Mouse (Mus musculus) adipocyte (in vitro differentiated cells): ENCODE data around the gene Nova1.

Source experiments
- DNase-seq: peaks from one replicate; pipeline ENCODE4 v3.0.0-alpha.2; 2016; ENCODE audit warnings: low spot score

Nova1 gene

GRCm38 (mm10) chr12:46818856-46819347, at the start of gene Nova1:
Gene Nova1, minus strand, starts transcription at chr12:46818929.
- peak; percentile 17 for DNase-seq

- peak; percentile 54 for DNase-seq
Measured at GRCm38 (mm10) chr12:46819348-46820022, 756 bp upstream of the Nova1 start.

DNA sequence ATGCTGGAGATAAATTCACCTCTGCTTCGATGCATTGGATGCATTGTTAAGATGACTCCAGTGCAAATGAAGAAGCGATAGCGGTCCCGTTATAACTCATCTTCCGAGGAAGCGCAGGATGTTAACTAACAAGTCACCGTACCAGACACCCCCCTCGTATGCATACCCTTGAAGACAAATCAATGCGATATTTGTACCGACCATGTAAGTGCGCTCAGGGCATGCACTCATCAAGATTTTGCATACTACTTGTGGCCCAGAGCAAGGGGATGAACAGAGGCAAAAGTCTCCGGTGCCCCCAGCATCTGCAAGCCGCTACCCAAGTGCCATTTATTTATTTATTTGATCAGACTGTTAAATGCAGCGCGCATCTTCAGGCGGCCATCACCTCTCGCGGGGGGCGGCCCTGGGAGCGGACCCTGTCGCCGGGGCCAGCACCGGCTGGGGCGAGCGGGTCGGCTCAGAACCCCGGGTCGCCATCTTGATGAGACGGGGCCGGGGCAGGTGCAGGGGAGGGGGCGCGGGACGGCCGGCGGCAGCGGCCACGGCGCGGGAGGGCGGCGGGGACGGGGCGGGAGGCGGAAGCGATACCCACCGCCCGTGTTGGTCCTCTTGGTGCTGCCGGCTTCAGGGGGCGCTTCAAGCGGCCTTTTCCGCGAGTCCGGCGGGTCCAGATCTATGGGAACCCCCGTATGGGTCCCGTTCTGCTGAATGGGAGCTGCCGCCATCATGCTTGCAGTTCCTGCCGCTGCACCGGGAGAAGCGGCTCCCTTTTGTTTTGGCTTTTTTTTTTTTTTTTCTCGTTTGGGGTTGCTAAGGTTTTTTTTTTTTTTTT, 491 bp downstream of the Nova1 start:
- DNase-seq = no peak

- DNase-seq = no peak
Measured at GRCm38 (mm10) chr12:46817211-46817803, 1.4 kb downstream of the Nova1 start.

DNA sequence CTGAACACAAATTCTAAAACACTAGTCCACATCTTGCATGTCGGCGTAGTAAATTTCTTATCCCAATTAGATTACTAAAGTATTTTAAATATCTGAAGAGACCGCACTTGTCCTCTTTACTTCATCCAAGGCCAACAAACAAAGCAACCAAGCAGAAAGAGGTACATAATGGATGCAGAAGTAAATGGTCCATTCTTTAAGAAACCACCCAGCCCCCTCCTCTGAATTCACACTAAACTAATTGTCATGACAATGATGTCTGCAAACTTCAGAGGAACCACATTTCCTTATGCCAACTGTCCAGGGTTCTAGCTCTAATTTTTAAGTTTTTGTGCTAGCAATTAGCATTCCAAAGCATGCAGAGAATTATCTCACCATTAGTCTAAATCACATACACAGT, 2.4 kb downstream of the Nova1 start:
- DNase-seq = no peak

- DNase-seq = no peak
Measured at GRCm38 (mm10) chr12:46815697-46816096, 3.0 kb downstream of the Nova1 start.

GRCm38 (mm10) chr12:46814820-46815219, 3.9 kb downstream of the Nova1 start:
- DNase-seq = no peak

DNA sequence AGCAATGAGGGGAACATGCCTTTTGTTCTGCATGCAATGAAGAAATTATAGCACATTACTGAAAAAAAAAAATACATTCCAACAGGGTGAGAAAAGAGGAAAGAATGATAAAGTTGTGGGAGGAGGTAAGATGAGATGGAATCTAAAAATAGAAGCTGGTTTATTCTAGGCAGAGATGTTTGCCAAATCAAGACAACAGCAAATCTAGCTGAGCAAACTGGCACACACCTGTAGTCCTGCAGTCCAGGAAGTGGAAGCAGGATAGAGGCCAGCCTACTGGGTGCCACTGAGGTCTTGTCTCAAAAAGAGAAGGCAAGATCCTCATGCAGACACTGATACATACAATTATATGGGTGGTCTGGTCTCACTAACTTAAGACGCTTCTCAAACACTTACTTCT, 17.4 kb downstream of the Nova1 start:
- DNase-seq = no peak

- no peak for DNase-seq
Measured at GRCm38 (mm10) chr12:46782301-46783280, 36.1 kb downstream of the Nova1 start.

GRCm38 (mm10) chr12:46781481-46781880, 37.2 kb downstream of the Nova1 start:
- DNase-seq = no peak

GRCm38 (mm10) chr12:46780983-46781382, 37.7 kb downstream of the Nova1 start:
- DNase-seq = no peak

DNA sequence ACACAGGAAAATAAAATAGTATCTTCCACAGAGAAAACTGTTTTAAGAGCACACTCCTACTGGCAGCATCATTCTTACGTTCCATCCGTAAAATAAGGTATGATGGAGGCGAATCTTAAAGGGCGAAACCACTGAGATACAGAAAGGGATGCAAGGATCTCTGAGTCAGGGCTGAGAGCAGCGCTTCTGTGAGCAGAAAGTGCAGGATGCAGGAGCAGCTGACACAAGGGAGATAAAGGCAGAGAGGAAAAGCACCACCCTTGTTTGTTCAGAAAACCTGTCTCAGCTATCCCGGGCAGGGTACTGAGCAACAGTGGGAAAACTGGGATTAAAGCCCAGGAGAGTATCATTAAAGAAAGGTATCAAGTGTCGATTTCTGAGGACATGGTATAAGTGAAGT, 59.3 kb downstream of the Nova1 start:
- DNase-seq = no peak

DNA sequence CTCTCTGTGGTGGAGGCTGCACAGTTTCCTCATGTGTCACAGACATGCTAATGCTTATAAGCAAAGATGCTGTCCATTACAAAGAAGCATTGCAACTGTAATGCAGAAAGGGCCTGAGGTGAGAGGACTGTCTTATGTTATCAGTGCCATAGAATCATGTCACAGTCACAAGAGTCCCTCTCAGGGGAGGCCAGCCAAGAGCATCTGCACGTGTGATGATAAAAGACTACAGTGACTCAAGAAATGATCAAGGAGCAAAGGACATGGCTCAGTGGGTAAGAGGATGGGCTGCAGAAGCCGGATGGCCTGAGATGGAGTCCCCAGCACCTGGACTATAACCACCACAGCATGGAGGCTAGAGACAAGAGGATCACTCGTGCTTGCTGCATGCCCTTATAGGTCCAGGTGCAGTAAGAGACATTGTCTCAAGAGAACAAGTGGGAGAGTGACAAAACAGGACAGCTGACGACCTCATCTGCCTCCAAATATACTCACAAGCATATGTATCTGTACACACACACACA, 64.3 kb downstream of the Nova1 start:
- no peak for DNase-seq

- no peak for DNase-seq
Measured at GRCm38 (mm10) chr12:46753096-46753495, 65.6 kb downstream of the Nova1 start.

GRCm38 (mm10) chr12:46733261-46733660, 85.5 kb downstream of the Nova1 start:
- DNase-seq = no peak

DNA sequence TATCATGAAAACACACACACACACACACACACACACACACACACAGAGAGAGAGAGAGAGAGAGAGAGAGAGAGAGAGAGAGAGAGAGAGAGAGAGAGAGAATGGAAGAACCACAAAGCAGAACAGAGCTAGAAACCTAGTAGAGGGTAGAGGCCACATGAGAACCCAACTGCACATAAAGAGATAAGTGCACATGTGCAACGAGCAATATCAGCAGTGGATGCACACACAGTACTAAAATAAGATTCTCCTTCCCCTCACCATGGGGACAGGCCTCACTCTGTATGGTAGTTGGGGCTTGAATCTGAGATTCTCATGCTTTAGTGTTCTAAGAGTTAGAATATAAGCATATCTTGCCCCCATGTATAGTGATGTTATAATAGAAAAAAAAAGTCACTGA, 86.8 kb downstream of the Nova1 start:
- DNase-seq = no peak

DNA sequence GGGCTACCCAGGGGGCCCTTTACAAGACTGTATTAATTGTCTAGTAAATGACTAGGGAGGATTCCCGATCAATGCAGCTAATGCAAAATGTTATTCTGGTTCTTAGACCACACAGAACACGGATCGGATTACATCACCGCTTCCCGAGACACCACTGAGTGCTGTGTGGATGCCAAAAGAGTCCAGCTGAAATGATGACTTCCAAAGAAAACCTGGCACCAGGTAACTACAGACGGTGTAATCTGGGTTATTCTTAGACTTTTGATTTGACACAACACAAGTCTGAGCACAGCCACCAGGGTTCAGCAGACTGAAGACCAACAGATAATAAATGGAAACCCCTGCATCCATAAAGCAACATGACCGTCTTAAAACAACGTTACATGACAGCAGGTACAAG, 96.8 kb downstream of the Nova1 start:
- DNase-seq = no peak

- no peak for DNase-seq
Measured at GRCm38 (mm10) chr12:46719076-46719475, 99.7 kb downstream of the Nova1 start.

- DNase-seq = no peak
Measured at GRCm38 (mm10) chr12:46710094-46710493, 108.6 kb downstream of the Nova1 start.

- DNase-seq = no peak
Measured at GRCm38 (mm10) chr12:46709475-46709874, 109.3 kb downstream of the Nova1 start.

- no peak for DNase-seq
Measured at GRCm38 (mm10) chr12:46700202-46700601, 118.5 kb downstream of the Nova1 start.
